Mouse (Mus musculus) right cerebral cortex, postnatal 4 days (tissue): ENCODE data around the gene Ascl2.
A peak's percentile ranks its signal among the peaks of the same experiment; 100 is the strongest.

Experiments
- DNase-seq: peaks from one replicate; pipeline ENCODE4 v3.0.0-alpha.2; 2022

Gene Ascl2

DNA sequence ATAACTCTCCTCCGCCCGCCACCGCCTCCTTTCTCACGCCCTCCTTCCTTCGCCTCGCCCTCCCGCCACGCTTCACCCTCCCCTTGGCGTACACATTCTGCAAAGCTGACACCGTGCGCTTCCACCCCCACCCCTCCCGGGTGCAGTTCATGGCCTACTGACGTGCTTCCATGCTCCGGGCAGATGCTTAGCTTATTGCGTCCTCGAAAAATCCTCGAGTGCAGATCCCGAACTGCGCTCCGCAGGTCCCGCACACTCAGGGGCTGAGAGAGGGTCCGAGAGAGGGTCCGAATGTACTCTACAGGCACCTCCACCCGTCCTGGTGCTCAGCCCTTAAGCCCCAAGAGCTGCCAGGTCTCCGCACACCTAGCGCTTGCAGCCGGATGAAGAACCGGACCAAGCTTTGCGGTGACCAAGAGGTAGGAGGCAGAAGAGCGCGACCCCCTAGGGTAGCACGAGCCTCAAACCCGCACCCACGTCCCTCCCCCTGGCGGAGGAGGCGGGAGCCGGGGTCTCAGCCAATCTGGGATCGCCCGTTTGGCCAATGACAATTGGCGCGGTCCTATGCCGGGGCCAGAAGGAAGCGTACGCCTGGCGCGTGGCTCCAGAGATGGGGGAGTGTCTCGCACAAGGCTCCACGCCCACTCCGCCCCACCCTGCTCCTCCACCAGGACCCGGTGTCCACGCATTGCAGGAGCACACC is at the start of gene Ascl2:
TSS of gene Ascl2 (minus strand) at position 456 of the 703 bp plus-strand sequence.
- peak; percentile 31 for DNase-seq

DNA sequence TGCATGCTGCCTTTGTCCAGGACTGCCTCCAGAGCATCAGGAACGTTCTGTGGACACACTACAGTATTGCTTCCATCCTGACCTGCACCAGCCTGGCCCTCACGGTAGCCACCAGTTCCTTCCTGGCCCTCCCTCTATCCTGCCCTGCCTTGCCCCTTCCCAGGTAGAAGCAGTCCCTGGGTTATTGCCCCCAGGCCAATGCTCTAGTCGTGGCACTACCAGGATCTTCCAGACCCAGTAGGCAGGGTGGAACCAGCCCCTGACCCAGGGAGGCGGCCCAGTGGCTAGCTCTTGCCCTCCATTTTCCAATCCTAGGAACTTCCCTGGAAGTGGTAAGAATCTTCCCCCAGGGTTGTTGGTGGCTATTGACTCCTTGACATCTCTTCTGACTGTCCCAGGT is 48.1 kb upstream of the Ascl2 start:
- no peak for DNase-seq

DNA sequence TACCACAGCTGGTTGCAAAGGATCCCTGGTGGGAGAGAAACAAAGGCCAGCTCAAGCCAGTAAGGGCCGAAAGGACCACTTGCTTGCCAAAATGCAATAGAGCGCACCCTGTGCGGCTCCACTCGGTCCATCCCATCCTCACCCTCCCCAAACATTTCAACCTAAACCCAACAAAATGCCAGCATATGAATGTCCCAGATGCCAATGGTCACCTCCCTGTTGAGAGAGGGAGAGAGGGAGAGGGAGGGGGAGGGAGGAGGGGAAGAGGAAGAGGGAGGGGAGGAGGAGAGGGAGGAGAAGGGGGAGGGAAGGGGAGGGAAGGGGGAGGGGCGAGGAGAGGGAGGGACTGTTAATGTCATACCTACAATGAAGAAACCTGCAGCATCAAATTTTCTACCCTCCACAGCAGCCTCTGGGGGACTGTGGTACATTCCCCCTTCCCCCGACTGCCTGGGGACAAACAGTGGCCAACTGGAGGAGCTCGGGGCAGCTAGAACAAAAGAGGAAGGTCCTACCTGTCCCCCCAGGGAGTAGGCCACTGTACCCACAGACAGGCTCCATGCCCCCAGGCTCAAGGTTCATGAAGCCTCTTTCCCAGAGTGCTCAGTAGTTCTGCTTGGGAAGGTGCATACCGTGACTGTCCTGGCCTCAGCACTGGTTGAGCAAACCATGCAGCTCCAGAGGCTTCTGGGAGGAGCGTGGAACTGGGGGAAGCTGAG is 47.5 kb upstream of the Ascl2 start:
- DNase-seq = no peak

DNA sequence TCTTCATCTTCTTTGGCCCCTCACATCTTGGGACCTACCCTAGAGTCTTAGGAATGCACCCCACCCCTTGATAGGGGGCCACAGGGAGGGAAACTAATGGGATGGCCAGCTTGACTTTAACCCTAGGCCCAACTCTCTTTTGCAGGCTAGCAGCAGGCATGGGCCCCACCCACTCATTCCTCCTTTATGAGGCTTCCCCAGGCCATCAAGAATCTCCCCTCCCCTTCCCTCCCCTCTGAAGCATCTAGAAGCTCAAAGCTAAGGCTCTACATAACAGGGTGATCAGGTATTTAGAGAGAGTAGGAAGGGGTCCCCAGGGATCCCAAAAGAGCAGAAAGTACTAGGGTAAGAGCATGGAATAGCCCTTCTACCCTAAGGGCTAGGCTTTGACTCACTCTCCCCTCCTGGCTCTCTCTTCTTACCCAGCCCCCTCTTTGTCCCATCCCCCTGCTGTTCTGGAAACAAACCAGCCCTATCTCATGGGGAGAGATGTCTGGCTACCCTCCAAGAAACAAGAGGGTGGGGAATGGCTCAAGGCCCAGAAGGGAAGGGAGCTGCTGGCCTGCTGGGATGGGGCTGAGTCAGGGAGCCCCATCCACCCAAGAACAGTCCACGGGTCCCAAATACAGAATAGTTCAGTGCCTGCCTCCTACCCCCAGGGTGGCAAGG is 46.8 kb upstream of the Ascl2 start:
- peak; percentile 20 for DNase-seq

DNA sequence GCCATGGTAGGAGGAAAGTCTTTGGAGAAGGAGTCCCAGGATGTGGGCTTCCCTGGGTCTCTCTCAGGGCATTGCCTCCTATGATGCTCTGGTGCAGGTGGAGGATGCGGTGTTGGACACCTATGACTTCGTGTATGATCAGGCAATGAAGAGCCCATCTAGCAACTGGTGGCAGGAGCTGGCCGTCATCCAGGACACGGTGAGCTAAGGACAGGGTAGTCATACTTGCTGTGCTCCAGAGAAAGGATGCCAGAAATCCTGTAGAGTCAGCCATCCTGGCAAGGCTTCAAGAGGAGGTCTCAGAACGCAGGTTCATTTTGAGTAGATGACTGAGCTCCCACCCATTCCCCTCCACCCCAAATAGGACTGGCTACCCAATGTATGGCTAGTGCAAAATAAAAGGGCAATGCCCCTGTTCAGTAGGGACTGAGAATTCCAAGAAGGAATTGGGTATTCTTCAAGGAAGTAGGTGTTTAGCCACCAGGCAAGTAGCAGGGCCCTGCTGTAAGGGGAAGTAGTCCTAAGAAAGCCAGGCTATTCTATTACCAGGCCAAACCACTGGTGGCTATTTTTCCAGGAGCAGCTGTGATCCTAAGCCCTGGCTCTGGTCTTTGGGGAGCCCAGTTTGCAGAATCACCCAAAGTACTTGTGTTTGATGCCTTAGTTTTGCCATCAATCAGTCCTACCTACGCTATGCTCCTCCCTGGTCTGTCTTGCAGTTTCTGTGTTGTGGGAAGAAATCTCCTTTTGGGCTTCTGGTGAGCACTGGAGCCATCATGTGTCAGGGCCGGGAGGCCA is 46.0 kb upstream of the Ascl2 start:
- no peak for DNase-seq

DNA sequence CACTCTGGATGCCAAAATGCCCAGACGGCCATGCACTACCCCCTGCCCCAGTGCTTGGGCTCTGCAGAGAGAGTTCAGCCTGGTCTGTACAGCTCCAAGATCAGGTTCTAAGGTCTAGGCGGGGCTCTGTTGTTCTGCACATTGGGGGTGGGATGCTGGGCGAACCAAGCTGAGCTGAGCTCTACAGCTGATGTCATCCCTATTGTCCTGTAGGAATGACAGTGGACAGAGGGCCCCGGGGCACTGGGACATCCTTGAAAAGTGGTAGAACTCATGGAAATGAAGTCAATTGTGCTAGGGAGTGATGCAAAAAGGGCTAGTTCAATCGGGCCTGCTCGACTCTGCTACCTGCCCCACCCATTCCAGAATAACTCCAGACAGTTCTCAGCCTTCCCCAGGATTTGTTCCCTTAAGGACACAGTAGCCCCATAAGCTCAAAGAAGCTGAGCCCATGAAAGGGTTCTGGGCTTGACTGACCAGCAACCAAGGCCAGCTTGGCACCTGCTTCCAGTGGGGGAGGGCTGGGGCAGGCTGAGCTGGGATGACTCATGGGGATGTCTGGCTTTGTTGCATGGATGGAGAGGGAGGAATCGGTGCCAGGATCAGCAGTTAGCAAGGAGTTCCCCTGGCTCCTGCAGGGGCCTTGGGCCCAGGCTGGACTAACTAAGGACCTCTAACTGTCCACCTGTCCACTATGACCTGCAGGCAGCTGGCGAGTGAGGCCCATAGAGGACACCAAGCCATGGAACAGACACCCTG is 44.5 kb upstream of the Ascl2 start:
- DNase-seq = no peak

DNA sequence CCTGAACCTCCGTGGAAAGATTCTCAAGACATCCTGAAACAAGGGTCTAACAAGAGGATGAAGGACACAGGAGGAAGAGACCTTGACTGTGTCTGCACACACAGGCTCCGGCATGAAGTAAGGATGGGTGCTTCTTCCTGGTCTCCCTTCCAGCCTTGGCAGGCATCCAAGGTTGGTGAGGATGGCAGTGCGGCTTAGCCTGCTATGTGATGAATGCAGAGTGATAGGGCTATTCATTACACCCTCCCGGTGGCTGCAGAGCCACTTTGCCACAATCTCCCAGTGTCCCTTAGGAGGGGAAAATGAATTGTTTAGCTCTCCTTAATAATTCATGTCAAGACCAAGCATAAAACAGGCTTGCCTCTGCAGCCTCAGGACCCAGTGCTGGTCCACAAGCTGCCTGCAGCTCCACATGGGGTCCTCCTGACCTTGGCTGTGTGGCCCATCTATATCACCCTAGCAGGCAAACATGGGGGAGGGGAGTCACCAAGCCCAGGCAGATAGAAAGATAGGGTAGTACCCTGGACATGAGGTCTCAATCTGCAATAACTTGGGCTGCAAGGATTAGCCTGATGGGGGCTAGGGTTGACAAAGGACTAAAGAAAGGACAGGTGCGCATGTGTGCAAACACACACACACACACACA is 43.3 kb upstream of the Ascl2 start:
- DNase-seq = peak; percentile 33

DNA sequence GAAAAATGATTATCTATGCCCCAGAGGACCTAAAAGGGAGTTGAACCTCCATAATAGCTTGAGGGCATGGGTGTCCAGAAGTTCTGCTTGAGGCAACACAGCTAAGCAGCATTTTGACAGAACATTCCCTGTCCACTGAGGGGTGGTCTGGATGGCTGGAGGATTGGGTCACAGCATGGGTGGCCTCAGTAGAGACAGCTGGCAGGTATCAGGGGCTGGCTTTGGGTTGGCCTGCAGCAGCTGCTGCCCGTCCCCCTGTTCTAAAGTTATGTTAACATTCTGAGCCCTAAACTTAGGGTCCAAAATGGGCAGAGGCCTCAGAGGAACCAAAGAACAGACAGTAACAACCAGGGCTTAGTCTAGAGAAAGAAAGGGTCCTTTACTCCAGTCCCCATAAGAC is 42.2 kb upstream of the Ascl2 start:
- DNase-seq = no peak

DNA sequence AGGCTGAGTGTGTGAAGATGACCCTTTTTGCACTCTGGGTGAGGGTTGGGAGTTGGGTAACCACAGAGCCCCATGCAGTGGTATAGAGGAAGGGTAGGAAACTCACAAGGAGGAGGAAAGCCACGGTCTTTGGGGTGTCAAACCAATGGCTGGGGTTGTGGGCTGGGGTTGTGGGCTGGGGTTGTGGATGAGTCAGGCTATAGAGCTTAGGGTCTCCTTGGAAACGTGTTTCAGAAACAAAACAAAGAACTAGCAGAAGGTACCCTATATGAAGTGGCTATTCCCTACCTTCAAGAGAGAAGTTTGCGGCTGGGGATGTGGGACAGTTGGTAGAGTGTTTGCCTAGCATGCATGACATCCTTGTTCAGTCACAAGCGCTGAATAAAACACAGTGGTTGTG is 40.9 kb upstream of the Ascl2 start:
- DNase-seq = no peak

DNA sequence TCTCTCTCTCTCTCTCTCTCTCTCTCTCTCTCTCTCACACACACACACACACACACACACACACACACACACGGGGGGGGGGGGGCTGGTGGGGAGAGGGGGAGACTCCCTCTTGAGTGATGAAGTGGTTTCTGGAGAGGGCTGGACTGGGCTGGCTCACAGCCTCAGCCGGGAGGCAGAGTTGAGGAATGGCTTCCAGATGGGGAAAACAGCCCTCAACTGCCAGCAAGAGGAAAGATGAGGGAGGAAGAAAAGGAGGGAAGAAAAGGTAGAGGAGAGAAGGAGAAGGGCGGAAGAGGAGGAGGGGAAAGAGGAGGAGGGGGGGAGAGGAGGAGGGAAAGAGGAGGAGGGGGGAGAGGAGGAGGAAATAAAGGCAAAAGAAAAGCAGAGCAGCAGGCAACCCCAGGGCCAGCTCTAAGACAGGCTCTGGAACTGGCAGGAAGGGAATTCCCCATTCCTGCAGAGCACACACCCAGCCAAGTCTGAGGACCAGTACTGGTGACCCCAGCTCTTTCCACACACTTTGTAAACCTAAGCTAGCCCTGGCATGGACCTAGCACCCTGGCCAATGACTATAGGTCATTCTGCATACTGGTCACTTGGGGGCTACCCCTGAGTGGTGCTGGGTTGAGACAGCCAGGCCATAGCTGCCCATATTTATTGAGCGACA is 40.1 kb upstream of the Ascl2 start:
- DNase-seq = no peak

DNA sequence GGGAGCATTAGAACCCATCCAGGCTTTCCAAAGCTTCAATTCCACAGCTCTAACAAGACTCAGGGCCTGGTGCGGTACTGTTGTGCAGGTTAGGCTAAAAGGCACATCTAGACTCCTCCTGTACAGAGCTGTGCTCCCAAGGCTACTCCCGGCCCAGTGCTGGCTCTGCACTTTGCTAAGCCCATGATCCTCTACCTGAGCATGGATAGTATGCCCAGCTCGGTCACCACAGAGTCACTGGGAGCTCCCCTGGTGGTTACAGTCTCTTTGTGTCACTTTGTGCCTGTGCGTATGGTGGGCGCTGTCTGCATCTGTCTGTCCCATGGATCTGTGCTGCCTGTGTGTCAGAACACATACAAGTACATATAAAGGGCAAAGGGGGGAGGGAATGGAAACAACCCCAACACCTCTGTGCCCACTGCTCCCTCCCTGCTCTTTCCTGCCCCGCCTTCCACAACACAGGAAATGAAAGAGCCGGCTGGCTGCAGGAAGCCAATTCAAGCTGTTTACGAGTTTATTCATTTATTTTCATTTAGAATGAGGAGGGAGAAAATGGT is 39.4 kb upstream of the Ascl2 start:
- DNase-seq = no peak

DNA sequence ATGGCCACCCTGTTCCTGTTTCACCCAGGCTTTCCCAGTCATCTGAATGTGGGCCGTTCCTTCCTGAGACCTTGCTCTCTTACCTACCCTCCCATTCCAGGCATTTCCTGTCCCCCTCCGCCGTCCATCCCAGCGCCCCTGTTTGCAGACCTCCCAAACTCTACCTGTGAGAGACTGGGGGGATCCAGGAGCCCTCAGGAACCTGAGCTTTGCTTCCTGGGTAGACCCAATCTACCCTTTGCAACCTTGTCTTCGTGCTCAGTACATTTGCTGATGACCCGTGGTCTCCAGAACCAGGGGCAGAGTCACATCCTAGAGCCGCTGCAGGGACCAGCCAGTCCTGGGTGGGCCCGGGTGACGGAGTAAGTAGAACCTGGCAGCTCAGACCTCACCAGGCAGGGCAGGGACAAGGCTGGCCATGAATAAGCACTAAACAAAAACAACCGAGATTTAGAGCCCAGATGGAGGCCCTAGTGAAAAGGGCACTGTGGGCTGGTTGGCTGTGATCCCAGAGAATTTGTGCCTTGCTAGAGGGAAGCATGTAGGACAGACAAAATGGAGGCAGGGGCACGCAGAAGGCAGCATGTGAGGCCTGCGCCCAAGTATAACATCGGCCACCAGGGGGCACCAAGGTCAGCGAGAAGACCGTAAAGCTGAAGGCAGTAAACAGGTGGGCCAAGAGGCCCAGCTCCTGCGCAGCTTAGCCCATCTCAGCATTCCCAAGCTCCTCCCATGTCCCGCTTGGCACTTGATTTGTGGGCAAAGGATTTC is 38.7 kb upstream of the Ascl2 start:
- DNase-seq = peak; percentile 96

DNA sequence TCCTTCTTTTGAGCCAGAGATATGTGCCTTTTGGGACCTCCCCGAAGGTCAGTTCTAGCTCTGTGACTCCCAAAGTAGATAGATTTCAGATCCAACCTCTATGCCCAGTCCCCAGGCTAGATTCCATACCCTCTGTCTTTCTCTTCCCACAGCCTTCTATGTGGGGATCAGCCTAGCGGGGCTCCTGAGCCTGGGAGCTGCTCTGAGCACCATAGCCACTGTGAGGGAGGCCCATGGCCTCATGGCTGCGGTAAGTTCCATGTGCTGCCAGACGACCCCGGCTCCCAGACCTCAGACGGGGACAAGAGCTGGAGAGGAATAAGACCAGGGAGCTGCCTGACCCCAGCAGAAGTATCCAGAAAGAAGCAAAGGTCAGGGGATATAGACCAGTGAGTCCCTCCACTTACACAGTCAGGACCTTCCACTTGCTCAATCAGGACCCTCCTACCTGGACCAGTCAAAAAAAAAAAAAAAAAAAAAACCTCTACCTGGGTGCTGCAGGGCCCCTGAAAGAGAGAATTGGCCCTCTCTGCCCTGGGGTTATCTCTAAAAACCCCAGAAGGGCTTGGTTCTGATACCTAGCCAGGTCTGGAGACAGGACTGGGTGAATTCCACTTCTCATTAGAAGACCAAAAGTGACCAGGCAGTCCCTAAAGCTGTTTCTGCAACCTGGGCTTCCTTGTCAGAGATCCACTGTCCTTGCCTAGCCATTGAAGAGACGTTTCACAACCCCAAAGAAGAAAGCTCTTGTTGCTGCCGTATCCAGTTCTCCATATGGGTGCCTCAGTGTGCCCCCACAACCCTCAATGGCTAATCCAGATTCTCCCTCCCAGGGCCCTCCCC is 37.9 kb upstream of the Ascl2 start:
- no peak for DNase-seq

DNA sequence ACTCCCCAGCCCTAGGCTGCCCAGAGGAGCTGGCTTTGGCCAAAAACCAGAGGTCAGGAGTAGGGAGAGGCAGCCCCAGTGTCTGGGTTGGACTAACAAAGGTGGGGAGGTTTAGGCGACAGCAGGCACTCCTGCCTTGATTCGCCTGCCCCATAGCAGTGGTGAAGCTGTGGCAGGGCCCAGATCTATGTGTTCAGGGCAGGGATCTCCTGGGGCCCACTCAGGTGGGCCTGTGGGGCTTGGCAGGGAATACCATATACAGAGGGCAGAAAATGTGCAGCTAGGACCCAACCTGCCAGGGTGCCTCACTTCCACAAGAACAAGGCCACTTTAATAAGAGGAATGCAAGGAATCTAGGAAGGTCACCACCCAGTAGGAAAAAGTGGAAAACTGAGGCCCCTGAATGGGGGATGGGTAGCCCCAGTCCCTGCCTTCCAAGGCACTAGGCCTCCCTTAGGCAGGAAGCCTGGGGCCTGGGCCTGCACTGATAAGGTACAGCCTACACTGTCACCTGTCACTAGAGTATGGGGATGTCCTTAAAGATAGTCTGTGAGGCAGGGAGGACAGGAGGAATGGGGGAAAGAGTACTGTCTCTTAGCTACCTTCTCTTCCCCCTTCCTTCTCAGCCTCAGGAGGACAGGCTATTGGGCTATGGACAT is 37.2 kb upstream of the Ascl2 start:
- no peak for DNase-seq

DNA sequence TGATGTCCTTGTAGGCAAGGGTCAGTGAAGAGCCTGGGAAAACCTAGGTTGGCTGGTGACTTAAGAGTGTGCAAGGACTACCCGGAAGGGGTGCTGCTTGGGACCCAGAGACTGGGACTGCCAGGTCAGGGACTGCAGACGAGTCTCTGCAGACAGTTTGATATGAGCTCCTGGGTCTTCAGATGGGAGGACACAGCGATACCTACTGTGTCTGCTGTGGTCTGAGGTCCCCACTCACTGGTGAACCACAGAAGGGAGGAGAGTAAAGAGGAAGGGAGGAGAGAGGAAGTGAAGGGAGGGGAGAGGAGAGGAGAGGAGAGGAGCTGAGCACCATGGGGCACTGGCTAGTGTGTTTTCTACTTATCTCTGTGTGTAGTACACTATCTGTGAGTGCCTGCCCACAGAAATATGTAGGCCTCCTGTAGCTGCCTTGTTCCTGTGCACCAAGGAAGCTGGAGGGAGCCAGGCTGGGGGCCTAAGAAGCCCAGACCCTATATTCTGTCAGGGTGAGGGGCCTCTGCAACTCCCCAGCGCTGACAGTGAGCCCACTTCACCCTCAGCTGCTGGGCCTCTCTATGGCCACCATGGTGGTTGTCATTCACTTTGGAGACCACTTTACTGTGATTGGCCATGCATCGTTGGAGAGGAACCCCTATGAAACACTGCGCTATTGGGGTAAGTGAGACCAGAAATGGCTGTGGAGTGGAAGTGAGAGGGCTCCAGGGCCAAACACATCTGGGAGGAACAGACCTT is 36.5 kb upstream of the Ascl2 start:
- DNase-seq = no peak

DNA sequence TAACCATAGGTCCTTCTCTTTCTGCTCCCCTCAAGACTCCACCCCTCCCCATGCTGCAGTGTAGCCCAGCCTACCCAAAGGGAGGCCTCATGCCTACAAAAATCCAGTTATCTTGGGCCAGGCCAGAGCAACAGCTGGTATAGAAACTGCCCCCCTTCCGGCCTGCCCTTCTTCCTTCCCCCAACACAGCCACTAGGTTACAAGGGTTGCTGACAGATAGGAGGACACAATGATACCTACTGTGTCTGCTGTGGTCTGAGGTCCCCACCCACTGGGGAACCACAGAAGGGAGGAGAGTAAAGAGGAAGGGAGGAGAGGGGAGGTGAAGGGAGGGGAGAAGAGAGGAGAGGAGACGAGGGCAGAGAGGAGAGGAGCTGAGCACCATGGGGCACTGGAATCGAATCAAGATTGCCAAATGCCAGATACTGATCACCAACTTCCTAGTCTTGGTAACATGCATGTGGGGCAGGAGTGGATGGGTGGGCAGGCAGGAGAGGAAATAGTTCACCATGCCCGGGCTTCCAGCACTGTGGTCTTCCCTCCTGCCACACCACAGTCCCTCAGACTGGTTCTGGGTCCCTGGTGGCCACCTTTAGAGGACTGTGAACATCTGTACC is 35.8 kb upstream of the Ascl2 start, which contains the start of gene Tspan32:
TSS of gene Tspan32 (plus strand) at position 320 of the 617 bp plus-strand sequence.
- DNase-seq = no peak

DNA sequence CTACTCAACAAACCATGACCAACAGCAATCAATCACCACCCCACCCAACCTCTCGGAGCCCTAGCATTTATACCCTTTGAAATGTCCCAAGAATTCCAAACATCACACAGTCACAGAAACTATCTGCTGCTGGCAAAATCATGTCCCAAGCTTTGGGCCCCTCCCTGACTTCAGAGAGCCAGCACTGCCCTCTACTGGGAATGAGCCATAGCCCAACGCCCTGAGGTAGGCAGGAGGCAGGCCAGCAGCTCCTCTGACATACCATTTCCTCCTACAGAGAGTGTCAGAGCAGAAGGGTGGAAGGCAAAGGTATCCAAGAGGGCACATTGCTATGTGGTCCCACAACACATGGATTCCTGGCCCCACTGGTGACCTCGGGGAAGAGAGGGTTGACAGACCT is 33.6 kb upstream of the Ascl2 start:
- DNase-seq = no peak
